Mouse (Mus musculus) layer of hippocampus, adult 2 months (tissue): Measurements from ENCODE around the gene Kansl1l. TPM values are rescaled to one million over a fixed set of nuclear protein-coding genes. Genes with fewer than 3 reads are reported as not detected.
A peak's percentile ranks its signal among the peaks of the same experiment; 100 is the strongest.

Source experiments
- DNase-seq, 2 experiments: peaks; one replicate each; pipeline ENCODE4 v3.0.0; 2022; ENCODE audit warnings: low spot score in 2 of 2
- H3K27ac ChIP-seq: fragments of 200-600 bp; 2 replicates; pipeline ENCODE4 v1.8.1; 2022
- H3K4me3 ChIP-seq: fragments of 200-600 bp; 2 replicates; pipeline ENCODE4 v1.8.1; 2022; ENCODE audit warnings: mild to moderate bottlenecking
- CTCF ChIP-seq: fragments of 200-600 bp; conservative IDR thresholded peaks from 2 replicates; pipeline ENCODE4 v1.8.1; 2022; ENCODE audit warnings: antibody characterized with exemption, mild to moderate bottlenecking, moderate library complexity
- long read RNA-seq, 2 experiments: library from polyadenylated mRNA; stranded (forward); transcript quantifications; one replicate each; pipeline ENCODE4 v2.0.0; 2021; ENCODE audit warnings: borderline mapping rate in 2 of 2
- total RNA-seq, 2 experiments: library from RNA; stranded (reverse); gene quantifications; 2 replicates each; pipeline ENCODE4 v1.2.3; 2021

The Kansl1l gene
- total RNA-seq, result 10 to 100 TPM; 20.3 TPM
- long read RNA-seq, experiment 1, partial matches to known transcripts, result 1 of 6 reads
- long read RNA-seq, experiment 1, other reads (novel, unspliced or antisense), result 5 of 6 reads
- long read RNA-seq, experiment 2, partial matches to known transcripts, result 2 of 11 reads
- long read RNA-seq, experiment 2, other reads (novel, unspliced or antisense), result 9 of 11 reads

DNA sequence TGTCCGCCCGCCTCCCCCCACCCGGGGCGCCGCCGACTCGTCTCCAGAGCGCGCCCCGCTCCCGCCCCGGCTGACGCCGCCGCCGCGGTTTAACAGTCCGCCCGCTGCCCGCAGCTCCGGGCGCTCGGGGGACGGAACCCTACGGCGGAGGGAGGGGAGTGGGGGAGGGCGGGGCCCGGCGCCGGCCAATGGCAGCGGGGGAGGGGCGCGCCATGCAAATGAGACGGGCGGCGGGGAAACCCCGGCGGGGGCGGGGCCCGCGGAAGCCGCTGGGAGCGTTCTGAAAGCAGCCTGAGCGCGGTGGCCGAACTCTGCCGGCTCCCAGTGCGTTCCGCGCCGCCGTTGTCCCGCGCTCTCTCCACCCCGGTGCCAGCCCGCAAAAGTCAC, at the start of gene Kansl1l:
TSS of gene Kansl1l (minus strand) at position 110 of the 387 bp plus-strand sequence.
- Histone ChIP-seq H3K4me3 (peak within 1 kb of the TSS; percentile 89), H3K27ac (peak within 1 kb of the TSS; percentile 98)
- peak; percentile 91 to 95 for DNase-seq
- TF ChIP-seq CTCF, result no peak

DNA sequence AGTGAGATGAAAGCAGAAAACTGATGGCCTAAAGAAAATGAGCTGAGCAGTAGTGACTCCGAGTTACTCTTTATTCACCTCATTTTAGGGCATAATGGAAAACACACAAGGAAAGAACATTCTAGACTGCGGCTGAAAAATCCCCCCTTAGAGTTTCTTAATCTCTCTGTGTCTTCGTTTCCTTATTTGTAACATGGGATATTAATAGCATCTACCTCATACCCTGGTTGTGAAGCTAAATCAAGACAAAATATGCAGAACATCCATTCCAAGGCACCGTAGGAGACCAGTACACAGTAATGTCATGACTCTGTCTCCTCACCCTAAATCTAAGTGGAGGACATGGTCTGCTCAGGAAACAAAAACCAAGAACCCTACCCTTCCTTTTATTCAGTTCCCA, 48.3 kb upstream of the Kansl1l start:
- H3K27ac ChIP-seq, result no peak overlapping the region
- H3K4me3 ChIP-seq, result no peak overlapping the region
- no peak for DNase-seq
- no peak for TF ChIP-seq CTCF

DNA sequence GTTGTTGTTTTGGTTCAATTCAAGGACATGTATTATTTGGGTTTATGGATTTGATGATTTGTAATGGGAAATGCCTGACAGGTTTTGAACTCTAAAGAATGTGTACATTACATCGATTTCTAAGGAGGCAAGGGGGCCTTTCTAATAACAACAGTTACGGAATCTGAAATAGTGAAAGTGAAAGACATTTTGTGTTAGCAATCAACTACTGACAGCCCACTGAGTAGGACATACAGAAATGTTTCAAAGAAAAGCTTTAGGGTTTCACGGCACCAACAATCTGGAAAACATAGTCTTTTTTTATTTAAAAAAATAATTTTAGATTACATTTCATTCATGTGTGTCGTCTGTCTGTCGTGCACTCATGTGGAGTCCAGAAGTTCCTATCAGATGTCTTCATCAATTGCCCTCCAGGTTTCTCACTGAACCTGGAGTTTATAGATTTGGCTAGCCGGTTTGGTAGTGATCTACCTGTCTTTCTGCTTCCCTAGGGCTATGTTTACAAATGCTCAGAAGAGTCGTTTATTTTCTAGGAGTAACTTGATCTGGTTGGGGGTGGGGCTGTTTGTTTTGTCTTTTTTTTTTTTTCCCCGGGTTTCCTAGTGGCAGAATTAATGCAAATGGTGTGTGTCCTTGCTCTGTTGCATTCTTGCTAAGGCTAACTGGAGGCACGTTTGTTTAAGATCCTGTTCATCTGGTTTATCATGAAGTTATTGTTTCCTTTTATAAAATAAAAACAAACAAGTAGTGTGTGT, 46.6 kb upstream of the Kansl1l start:
- no peak for DNase-seq
- H3K27ac ChIP-seq, result peak overlapping the region; percentile 88; the same call in 1 of the 2 replicates
- H3K4me3 ChIP-seq, result peak overlapping the region; percentile 78
- no peak for TF ChIP-seq CTCF

DNA sequence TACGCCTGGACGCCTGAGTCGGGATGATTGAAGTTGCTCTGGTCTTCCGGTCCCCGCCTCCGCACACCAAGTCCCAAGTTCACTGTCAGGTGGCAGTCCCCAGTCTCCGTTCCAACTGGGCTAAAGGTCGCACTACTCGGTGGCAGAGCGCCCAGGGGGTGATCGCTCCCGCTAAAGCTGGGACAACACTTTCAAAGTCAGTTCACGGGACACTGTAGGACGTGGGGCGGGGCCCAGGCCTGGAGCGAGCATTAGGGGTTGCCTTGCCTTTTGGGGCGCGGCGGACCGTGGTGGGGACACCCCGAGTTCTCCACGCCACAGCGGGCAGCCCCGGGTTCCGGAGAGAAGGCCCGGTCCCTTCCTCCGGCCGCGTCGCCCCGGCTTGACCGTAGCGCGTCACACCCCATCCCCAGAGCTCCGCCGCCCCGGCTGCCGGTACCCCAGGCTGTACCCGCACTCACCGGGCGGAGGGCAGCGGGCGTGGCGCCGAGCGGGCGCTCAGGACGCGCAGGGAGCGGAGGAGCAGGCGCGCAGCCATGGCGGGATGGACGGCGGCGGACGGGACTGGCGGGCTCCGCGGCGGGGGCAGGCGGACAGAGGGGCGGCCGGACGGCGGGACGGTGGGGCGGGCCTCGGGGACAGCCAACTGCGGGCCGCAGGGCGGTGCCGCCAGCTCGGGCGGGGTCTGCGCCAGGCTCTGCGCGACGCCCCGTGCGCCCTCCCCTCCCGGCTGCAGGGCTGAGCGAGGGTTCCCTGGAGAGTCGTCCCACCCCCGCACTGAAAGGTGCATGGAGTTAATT, 45.5 kb upstream of the Kansl1l start, which contains the start of gene Acadl:
TSS of gene Acadl (minus strand) at position 566 of the 800 bp plus-strand sequence.
- Histone ChIP-seq H3K27ac (peak within 1 kb of the TSS; percentile 88), H3K4me3 (peak within 1 kb of the TSS; percentile 78)
- TF ChIP-seq CTCF, result no peak
- peak; percentile 58 to 62 for DNase-seq

DNA sequence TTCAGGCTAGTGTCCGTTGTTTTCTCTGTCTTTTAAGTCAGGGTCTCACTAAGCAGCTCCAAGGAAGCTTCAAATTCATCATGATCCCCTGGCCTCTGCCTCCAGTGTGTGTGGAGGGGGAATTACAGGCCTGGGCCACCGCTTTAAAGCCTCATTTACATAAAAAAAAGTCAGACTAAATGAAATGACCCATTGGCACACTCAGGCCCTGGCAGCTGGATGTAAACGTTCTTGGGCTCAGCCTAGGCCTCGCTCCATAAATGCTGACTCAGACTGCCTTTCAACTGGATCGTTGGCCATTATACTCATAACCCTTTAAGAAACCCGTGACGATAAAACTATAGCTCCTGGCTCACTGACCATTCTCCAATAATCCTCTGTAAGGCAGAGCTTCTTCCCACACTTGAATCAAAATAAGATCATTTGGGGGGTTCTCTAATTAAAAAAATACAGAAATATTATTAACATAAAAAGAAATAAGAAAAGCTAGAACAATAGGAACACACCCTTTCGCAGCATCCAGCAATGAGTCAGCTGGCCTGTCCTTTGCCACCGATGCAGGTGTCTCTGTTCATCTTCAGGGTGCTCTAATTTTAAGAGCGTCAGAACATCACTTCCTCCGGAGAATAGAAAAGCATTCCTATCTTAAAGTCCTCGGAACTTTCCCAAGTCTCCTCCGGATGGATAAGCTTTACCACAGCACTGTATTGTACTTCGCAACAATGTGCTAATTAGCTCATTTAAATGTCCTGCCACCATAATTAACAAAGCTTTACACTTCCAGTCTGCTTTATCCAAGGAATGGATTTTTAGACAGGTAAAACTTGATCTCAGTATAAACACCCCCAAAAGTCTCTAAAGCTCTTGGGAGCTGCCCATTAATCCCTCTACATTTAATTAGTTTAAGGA, 44.7 kb upstream of the Kansl1l start:
- H3K27ac ChIP-seq, result peak overlapping the region; percentile 88
- TF ChIP-seq CTCF, result no peak
- DNase-seq, result no peak
- H3K4me3 ChIP-seq, result peak overlapping the region; percentile 78

DNA sequence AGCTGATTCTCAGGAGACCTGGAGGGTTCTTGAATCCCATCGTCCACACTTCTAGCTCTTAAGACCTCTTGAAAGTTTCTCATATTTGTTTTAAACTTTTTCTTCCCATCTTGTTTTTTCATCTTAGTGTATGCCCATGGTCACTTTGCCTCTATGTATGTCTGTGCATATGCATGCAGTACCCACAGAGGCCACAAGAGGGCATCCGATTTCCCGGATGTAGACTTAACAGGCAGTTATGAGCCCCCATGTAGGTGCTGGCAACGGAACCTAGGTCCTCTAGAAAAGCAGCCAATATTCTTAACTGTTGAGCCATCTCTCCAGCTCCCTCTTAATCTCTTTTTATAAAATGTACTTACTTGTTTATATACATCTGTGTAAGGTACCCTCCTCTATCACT, 30.1 kb upstream of the Kansl1l start:
- Histone ChIP-seq H3K4me3 (no peak overlapping the region), H3K27ac (no peak overlapping the region)
- peak; percentile 68 for TF ChIP-seq CTCF
- no peak for DNase-seq

DNA sequence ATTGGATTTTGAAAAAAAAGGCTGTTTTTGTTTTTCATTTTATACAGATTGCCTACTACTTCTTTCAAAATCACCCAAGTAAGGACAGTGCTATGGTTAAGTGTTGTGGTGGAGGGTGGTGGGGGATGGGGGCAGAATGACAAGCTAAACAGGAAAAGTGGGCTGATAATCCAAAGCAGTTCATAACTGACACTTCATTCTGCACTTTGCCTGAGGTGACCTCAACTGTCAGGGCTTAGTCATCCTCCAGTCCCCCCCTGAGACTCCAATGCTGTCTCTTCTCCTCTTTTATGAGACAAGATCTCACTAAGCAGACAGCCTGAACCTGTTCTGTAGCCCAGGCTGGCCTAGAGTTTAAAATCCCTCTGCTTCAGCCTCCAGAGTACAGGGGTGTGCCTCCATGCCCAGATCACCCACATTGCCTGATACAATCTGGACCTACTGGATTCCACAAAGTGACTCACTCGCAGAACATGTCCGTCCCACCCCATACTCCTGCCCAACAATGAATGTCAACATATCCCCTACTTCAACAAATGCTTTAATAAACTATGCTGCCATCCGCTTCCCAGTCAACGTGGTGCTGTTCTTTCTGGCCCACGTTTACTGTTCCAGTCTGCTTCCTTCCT, 28.4 kb upstream of the Kansl1l start:
- Histone ChIP-seq H3K27ac (no peak overlapping the region), H3K4me3 (no peak overlapping the region)
- DNase-seq, result no peak
- no peak for TF ChIP-seq CTCF

DNA sequence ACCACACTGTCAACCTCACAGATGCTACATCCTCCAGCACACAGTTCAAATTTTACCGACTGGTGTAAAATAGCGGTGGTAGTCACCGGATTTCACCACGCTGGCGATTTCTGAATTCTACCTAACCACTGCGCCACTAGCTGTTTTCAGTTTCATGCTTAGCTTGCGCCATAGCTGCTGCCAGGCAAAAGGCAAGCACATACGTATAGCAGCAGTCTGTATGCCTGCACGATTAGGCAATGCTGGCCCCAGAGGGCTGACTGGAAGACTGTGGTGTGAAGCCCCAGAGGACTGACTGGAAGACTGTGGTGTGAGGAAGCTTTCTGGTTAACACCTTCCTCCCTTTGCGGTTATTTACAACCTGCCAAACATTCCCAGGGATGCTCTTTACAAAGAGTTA, 24.6 kb upstream of the Kansl1l start:
- no peak for TF ChIP-seq CTCF
- no peak for DNase-seq
- Histone ChIP-seq H3K4me3 (no peak overlapping the region), H3K27ac (no peak overlapping the region)

DNA sequence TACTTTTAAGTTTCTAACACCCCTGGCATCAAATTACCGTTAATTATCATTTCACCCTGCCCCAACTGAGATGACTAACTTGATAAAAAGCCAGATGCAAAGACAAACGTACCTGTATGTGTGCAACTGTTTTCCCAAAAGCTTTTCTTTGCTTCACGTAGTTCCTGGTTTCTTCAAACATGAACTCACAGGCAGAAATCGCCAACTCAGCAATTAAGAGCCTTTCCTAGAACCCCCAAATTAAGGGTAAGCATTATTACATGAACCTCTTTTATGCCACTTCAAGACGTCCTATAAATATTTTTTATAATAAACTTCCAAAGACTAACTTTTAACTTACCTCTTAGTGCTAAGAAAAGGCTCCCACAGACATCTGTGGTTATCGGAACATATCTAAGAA, 24.1 kb upstream of the Kansl1l start:
- no peak for DNase-seq
- no peak for TF ChIP-seq CTCF
- H3K27ac ChIP-seq, result no peak overlapping the region
- no peak overlapping the region for H3K4me3 ChIP-seq

DNA sequence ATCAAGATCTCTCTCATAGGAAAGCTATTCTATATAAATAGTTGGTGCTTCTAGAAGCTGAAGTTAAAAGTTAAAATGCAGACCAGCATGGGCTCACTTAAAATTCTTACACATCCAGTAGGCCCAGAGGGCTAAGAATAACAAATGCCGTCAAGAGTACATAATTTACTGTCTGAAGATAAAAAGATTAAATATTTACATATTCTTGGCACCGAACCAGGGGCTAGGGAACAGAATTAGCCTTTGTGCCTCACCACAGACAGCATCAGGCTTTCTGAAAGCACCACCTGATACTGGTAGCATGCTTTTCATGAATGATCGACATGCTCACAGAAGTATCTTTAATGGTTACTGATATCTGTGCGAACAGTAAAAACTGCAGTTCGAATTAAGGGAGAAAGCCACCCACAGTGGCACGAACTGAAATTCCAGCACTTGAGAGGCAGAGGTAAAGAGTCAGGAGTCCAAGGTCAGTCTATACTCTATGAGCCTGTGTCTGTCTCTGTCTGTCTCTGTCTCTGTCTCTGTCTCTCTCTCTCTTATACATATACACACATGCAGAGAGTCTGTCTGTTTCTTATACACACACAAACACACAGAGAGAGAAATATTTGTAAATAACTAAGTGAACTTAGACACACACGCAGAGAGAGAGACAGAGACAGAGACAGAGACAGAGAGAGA, 22.5 kb upstream of the Kansl1l start:
- no peak for DNase-seq
- Histone ChIP-seq H3K27ac (no peak overlapping the region), H3K4me3 (no peak overlapping the region)
- TF ChIP-seq CTCF, result no peak

DNA sequence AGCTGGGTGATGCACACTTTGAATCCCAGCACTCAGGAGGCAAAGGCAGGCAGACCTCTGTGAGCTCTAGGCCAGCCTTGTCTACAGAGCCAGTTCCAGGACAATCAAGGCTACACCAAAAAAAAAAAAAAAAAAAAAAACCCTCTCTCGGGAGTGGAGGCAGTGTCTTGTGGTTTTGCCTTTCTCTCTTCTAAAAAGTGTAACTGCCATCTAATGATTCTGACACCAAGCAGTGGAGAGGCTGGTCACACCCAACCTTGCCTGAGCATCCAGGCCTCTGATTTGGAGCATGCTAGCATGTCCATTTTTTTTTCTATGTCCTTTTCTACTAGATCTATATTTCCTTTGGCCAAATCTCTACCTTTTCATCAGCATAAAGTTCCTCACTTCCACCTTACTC, 21.8 kb upstream of the Kansl1l start:
- DNase-seq, result no peak
- TF ChIP-seq CTCF, result no peak
- Histone ChIP-seq H3K27ac (no peak overlapping the region), H3K4me3 (no peak overlapping the region)
